Mouse (Mus musculus) midbrain, postnatal 0 days (tissue): ENCODE results near the gene Olfr1264. TPM values are rescaled to one million over a fixed set of nuclear protein-coding genes. Genes with fewer than 3 reads are reported as not detected.

ENCODE experiments used
- ATAC-seq: fragments of 200-750 bp; cut with Nextera tagmentation; 2 replicates; pipeline ENCODE4 v1.8.0; 2017; ENCODE audit warnings: moderate number of reproducible peaks, mild to moderate bottlenecking, moderate TSS enrichment, moderate library complexity; ENCODE audit not compliant: low FRiP score
- DNase-seq: peaks from one replicate; pipeline ENCODE4 v3.0.0-alpha.2; 2015; ENCODE audit warnings: low spot score
- H3K27ac ChIP-seq: fragments of 300-500 bp; sonication (generic); 2 replicates; pipeline ENCODE4 v1.5.1; 2014; ENCODE audit warnings: low read depth, mild to moderate bottlenecking, low read length, mixed read lengths
- H3K27me3 ChIP-seq: fragments of 300-500 bp; sonication (generic); 2 replicates; pipeline ENCODE4 v1.6.1; 2014; ENCODE audit warnings: low read length, control low read depth, mixed read lengths; ENCODE audit not compliant: insufficient read depth
- H3K36me3 ChIP-seq: fragments of 300-500 bp; sonication (generic); 2 replicates; pipeline ENCODE4 v1.6.1; 2014; ENCODE audit warnings: low read length, control low read depth, mixed read lengths; ENCODE audit not compliant: insufficient read depth
- H3K4me1 ChIP-seq: fragments of 300-500 bp; sonication (generic); 2 replicates; pipeline ENCODE4 v1.6.1; 2014; ENCODE audit warnings: mild to moderate bottlenecking, control low read depth, antibody characterized with exemption, low read length, mixed read lengths; ENCODE audit not compliant: insufficient read depth
- H3K4me2 ChIP-seq: fragments of 300-500 bp; sonication (generic); 2 replicates; pipeline ENCODE4 v1.6.1; 2014; ENCODE audit warnings: low read depth, mild to moderate bottlenecking, low read length, mixed read lengths; ENCODE audit not compliant: poor library complexity, severe bottlenecking
- H3K4me3 ChIP-seq: fragments of 300-500 bp; sonication (generic); 2 replicates; pipeline ENCODE4 v1.5.1; 2014; ENCODE audit warnings: low read depth, mild to moderate bottlenecking, low read length, moderate library complexity
- H3K9ac ChIP-seq: fragments of 300-500 bp; sonication (generic); replicated peaks from 2 replicates; pipeline ENCODE4 v1.6.1; 2014; ENCODE audit warnings: mild to moderate bottlenecking, low read length, moderate library complexity, mixed read lengths; ENCODE audit not compliant: poor library complexity, severe bottlenecking
- H3K9me3 ChIP-seq: fragments of 300-500 bp; sonication (generic); 2 replicates; pipeline ENCODE4 v1.6.1; 2016; ENCODE audit warnings: low read length, control low read depth
- CTCF ChIP-seq: IDR thresholded peaks from 2 replicates; pipeline ENCODE4 v1.5.1; 2016; ENCODE audit warnings: antibody characterized with exemption, mild to moderate bottlenecking
- WGBS: fragments of 180-500 bp; shearing (Covaris S2); extraction: QIAGEN DNeasy Blood & Tissue Kit; methylation state at CpG from one replicate; pipeline ENCODE4 v1.1.7; 2014; 5-methylcytosine and 5-hydroxymethylcytosine counted together
- polyA plus RNA-seq: library from polyadenylated mRNA; unstranded; fragments of >200 nt; fragmentation: Nextera tagmentation; extraction: Ambion mirVana; gene quantifications from 2 replicates; pipeline ENCODE4 v1.2.1, GENCODE M21; 2015
- total RNA-seq: library from RNA; depleted of rRNA; stranded (reverse); fragments of >200 nt; gene quantifications from 2 replicates; pipeline ENCODE4 v1.2.3, GENCODE M21; 2014; rRNA removed

Olfr1264 gene
- total RNA-seq (not detected in 2 replicates), polyA plus RNA-seq (not detected in 2 replicates)

- no peak for TF ChIP-seq CTCF
- no peak within 1 kb of the TSS for H3K4me2 ChIP-seq
- no peaks in the 10 kb centered on the region for H3K4me1 ChIP-seq
- H3K27me3 ChIP-seq, result no peaks in the 10 kb centered on the region
- H3K27ac ChIP-seq, result no peak within 1 kb of the TSS
- no peaks in the 10 kb centered on the region for H3K9me3 ChIP-seq
- no peaks in the 10 kb centered on the region for H3K36me3 ChIP-seq
- DNase-seq (no peak), ATAC-seq (no peak)
- no peak within 1 kb of the TSS for H3K9ac ChIP-seq
- 74% methylated on average over 2 of the region's 2 CpGs for WGBS
- no peak within 1 kb of the TSS for H3K4me3 ChIP-seq
These were observed at the start of gene Olfr1264 for GRCm38 (mm10) chr2:90025477-90025876. Gene Olfr1264, minus strand, starts transcription at chr2:90025577.

- Histone ChIP-seq H3K4me2 (no peak overlapping the region), H3K27ac (no peak overlapping the region), H3K4me1 (no peaks in the 10 kb centered on the region), H3K4me3 (no peak overlapping the region), H3K36me3 (no peaks in the 10 kb centered on the region), H3K9me3 (no peaks in the 10 kb centered on the region), H3K9ac (no peak overlapping the region), H3K27me3 (no peaks in the 10 kb centered on the region)
- ATAC-seq, result no peak
- no peak for TF ChIP-seq CTCF
- DNase-seq, result no peak
- 76% methylated on average over 2 of the region's 2 CpGs for WGBS
These were observed 44.7 kb upstream of the Olfr1264 start for GRCm38 (mm10) chr2:90070065-90070464.

GRCm38 (mm10) chr2:90063494-90063893, 38.1 kb upstream of the Olfr1264 start, which contains the start of gene Olfr140:
Gene Olfr140, minus strand, starts transcription at chr2:90063594.
- H3K4me2 ChIP-seq, result no peak within 1 kb of the TSS
- H3K27me3 ChIP-seq, result no peaks in the 10 kb centered on the region
- no peak for DNase-seq
- H3K9ac ChIP-seq, result no peak within 1 kb of the TSS
- H3K27ac ChIP-seq, result no peak within 1 kb of the TSS
- no peak for ATAC-seq
- no peaks in the 10 kb centered on the region for H3K9me3 ChIP-seq
- no peaks in the 10 kb centered on the region for H3K36me3 ChIP-seq
- H3K4me3 ChIP-seq, result no peak within 1 kb of the TSS
- H3K4me1 ChIP-seq, result no peaks in the 10 kb centered on the region
- no peak for TF ChIP-seq CTCF

GRCm38 (mm10) chr2:90035037-90035436, 9.7 kb upstream of the Olfr1264 start, which contains the start of gene Olfr1265:
Gene Olfr1265, plus strand, starts transcription at chr2:90035337.
- Histone ChIP-seq H3K9ac (no peak within 1 kb of the TSS), H3K27me3 (no peaks in the 10 kb centered on the region), H3K9me3 (no peaks in the 10 kb centered on the region), H3K36me3 (no peaks in the 10 kb centered on the region), H3K4me1 (no peaks in the 10 kb centered on the region), H3K27ac (no peak within 1 kb of the TSS), H3K4me2 (no peak within 1 kb of the TSS), H3K4me3 (no peak within 1 kb of the TSS)
- ATAC-seq (no peak), DNase-seq (no peak)
- TF ChIP-seq CTCF, result no peak

- TF ChIP-seq CTCF, result no peak
- H3K4me1 ChIP-seq, result no peaks in the 10 kb centered on the region
- no peak within 1 kb of the TSS for H3K4me3 ChIP-seq
- ATAC-seq (no peak), DNase-seq (no peak)
- 84% methylated on average over 2 of the region's 2 CpGs for WGBS
- H3K9me3 ChIP-seq, result no peaks in the 10 kb centered on the region
- no peak within 1 kb of the TSS for H3K27ac ChIP-seq
- H3K9ac ChIP-seq, result no peak within 1 kb of the TSS
- H3K27me3 ChIP-seq, result no peaks in the 10 kb centered on the region
- H3K4me2 ChIP-seq, result no peak within 1 kb of the TSS
- H3K36me3 ChIP-seq, result no peaks in the 10 kb centered on the region
These were observed 13.5 kb downstream of the Olfr1264 start, which contains the start of gene Olfr1263 for GRCm38 (mm10) chr2:90011831-90012230. Gene Olfr1263, plus strand, starts transcription at chr2:90012131.

- no peak for TF ChIP-seq CTCF
- ATAC-seq, result no peak
- Histone ChIP-seq H3K4me3 (no peak within 1 kb of the TSS), H3K36me3 (no peaks in the 10 kb centered on the region), H3K9ac (no peak within 1 kb of the TSS), H3K4me1 (no peaks in the 10 kb centered on the region), H3K9me3 (no peaks in the 10 kb centered on the region), H3K27ac (no peak within 1 kb of the TSS), H3K27me3 (no peaks in the 10 kb centered on the region), H3K4me2 (no peak within 1 kb of the TSS)
- DNase-seq, result no peak
These were observed 25.5 kb downstream of the Olfr1264 start, which contains the start of gene Olfr1262 for GRCm38 (mm10) chr2:89999845-90000244. Gene Olfr1262, plus strand, starts transcription at chr2:90000145.
